Mouse (Mus musculus) heart, postnatal 0 days (tissue): ENCODE results near the gene Gnao1. TPM values are rescaled to one million over a fixed set of nuclear protein-coding genes. Genes with fewer than 3 reads are reported as not detected.

Experiments
- ATAC-seq: fragments of 200-750 bp; cut with Nextera tagmentation; 2 replicates; pipeline ENCODE4 v1.8.0; 2017; ENCODE audit warnings: low read depth, moderate number of reproducible peaks, moderate library complexity; ENCODE audit not compliant: insufficient read depth
- DNase-seq: peaks from one replicate; pipeline ENCODE4 v3.0.0-alpha.2; 2016; ENCODE audit warnings: low spot score
- H3K27ac ChIP-seq: fragments of 300-500 bp; sonication (generic); 2 replicates; pipeline ENCODE4 v1.5.1; 2014; ENCODE audit warnings: low read depth, mild to moderate bottlenecking
- H3K27me3 ChIP-seq: fragments of 300-500 bp; sonication (generic); 2 replicates; pipeline ENCODE4 v1.6.1; 2014; ENCODE audit warnings: low read length, mixed read lengths; ENCODE audit not compliant: control insufficient read depth, insufficient read depth
- H3K36me3 ChIP-seq: fragments of 300-500 bp; sonication (generic); replicated peaks from 2 replicates; pipeline ENCODE4 v1.6.1; 2014; ENCODE audit warnings: low read length, mixed read lengths; ENCODE audit not compliant: control insufficient read depth, insufficient read depth
- H3K4me1 ChIP-seq: fragments of 300-500 bp; sonication (generic); 2 replicates; pipeline ENCODE4 v1.6.1; 2014; ENCODE audit warnings: antibody characterized with exemption; ENCODE audit not compliant: control insufficient read depth, insufficient read depth
- H3K4me2 ChIP-seq: fragments of 300-500 bp; sonication (generic); 2 replicates; pipeline ENCODE4 v1.6.1; 2014; ENCODE audit warnings: low read depth, mild to moderate bottlenecking, low read length, moderate library complexity
- H3K4me3 ChIP-seq: fragments of 300-500 bp; sonication (generic); 2 replicates; pipeline ENCODE4 v1.5.1; 2014; ENCODE audit warnings: low read depth, low read length
- H3K9ac ChIP-seq: fragments of 300-500 bp; sonication (generic); replicated peaks from 2 replicates; pipeline ENCODE4 v1.6.1; 2014; ENCODE audit warnings: low read depth, low read length, mixed read lengths
- H3K9me3 ChIP-seq: fragments of 300-500 bp; sonication (generic); replicated peaks from 2 replicates; pipeline ENCODE4 v1.6.1; 2016; ENCODE audit warnings: low read length; ENCODE audit not compliant: control insufficient read depth
- CTCF ChIP-seq: IDR thresholded peaks from 2 replicates; pipeline ENCODE4 v1.5.1; 2016; ENCODE audit warnings: antibody characterized with exemption, control low read depth, low read depth
- EP300 ChIP-seq: IDR thresholded peaks from 2 replicates; pipeline ENCODE4 v1.6.1; 2016; ENCODE audit warnings: antibody characterized with exemption, low read depth
- WGBS: fragments of 180-500 bp; shearing (Covaris S2); extraction: QIAGEN DNeasy Blood & Tissue Kit; methylation state at CpG from one replicate; pipeline ENCODE4 v1.1.7; 2014; 5-methylcytosine and 5-hydroxymethylcytosine counted together
- microRNA-seq: library from miRNA; unstranded; fragments of <30 nt; microRNA quantifications from one replicate; pipeline ENCODE4, GENCODE M21; 2016
- polyA plus RNA-seq: library from polyadenylated mRNA; unstranded; fragments of >200 nt; fragmentation: Nextera tagmentation; extraction: Ambion mirVana; gene quantifications from 2 replicates; pipeline ENCODE4 v1.2.1, GENCODE M21; 2015
- total RNA-seq: library from RNA; depleted of rRNA; stranded (reverse); fragments of >200 nt; gene quantifications from 2 replicates; pipeline ENCODE4 v1.2.3, GENCODE M21; 2014; ENCODE audit warnings: low replicate concordance; rRNA removed

Gnao1 gene
- total and polyA plus RNA-seq, 2 experiments from 2014 or later: 5.9 to 10.7 TPM

DNA sequence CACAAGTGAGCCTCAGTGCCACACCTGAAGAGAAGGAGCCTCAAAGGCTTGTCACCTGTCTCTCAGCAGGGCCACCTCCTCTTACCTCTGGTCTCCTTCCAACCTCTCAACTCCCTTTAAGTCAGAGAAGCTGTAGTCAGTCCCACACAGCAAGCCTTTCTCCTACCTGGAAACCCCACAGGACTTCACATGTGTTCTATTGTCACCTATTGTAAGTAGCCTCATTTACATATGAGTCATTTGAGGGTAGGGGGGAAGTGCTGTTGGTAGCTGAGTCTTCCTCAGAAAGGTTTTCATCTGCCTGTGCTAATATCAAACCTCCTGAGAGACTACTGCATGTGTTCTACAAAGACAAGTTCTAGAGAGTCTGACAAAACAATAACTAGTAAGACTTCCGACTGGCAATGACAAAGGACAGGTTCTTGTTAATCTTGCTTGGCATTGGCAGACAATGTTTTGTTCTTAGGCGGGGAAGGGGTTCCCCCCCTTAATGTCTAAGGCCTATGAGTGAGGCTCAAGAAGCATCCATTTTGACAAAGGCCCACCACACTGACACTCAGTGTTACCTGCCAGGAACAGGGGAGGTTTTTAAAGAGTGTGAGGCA is 200.4 kb downstream of the Gnao1 start:
- WGBS: 69% methylated on average over 2 of the region's 2 CpGs
- Histone ChIP-seq H3K4me3 (no peak overlapping the region), H3K4me1 (peaks cover 15% of the 10 kb centered on the region), H3K9me3 (no peaks in the 10 kb centered on the region), H3K27ac (no peak overlapping the region), H3K36me3 (no peaks in the 10 kb centered on the region), H3K9ac (no peak overlapping the region), H3K4me2 (no peak overlapping the region), H3K27me3 (no peaks in the 10 kb centered on the region)
- no peak for ATAC-seq
- no peak for TF ChIP-seq CTCF
- no peak for TF ChIP-seq EP300
- no peak for DNase-seq

DNA sequence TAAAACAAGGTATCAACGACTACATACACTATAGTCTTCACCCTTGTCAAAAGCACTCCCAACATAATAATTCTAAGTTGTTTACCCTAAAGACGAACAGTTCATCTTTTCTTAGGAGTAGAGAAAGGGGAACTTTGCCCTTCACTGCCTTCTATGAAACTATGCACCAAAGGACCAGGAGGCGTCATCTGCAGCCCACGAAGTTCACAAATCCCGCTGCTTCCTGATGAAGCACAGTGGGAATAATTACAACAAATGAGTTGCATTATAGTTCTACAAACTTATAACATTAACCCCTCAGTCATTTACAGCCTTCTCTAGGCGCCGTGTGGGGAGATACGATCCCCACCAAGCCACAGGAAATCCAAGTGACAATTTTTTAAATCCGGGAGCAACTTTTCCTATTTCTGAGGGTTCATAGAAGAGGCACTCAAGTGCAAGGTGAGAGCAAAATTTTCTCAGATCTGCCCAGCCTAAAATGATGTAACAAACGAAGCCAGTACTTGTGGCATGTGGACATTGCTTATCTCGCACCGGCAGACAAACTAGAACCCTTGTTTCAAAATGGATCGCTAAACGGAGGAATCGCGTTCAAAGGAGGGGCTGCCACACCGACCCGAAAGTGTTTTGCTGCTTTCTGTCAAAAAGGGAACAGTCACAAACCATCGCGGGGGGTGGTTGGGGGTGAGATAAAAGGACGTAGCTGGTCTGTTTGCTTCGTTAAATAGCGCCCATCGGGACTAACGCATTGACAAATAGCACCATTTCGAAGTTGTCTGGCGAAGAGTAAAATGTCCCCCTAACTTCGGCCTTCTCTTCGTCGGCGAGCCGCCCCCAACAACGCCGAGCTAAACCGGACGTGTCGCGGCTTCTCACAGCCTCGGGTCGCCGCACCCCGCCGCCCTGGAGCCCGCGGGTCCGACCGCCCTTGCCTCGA is 201.6 kb downstream of the Gnao1 start:
- ATAC-seq: no peak
- 4% methylated on average over 48 of the region's 48 CpGs for WGBS
- Histone ChIP-seq H3K4me1 (peaks cover 15% of the 10 kb centered on the region), H3K27ac (peak overlapping the region; percentile 97), H3K9me3 (no peaks in the 10 kb centered on the region), H3K4me2 (peak overlapping the region; percentile 98), H3K9ac (peak overlapping the region; percentile 93), H3K27me3 (no peaks in the 10 kb centered on the region), H3K36me3 (no peaks in the 10 kb centered on the region), H3K4me3 (peak overlapping the region; percentile 97)
- no peak for TF ChIP-seq EP300
- TF ChIP-seq CTCF: no peak
- peak; percentile 13 for DNase-seq

DNA sequence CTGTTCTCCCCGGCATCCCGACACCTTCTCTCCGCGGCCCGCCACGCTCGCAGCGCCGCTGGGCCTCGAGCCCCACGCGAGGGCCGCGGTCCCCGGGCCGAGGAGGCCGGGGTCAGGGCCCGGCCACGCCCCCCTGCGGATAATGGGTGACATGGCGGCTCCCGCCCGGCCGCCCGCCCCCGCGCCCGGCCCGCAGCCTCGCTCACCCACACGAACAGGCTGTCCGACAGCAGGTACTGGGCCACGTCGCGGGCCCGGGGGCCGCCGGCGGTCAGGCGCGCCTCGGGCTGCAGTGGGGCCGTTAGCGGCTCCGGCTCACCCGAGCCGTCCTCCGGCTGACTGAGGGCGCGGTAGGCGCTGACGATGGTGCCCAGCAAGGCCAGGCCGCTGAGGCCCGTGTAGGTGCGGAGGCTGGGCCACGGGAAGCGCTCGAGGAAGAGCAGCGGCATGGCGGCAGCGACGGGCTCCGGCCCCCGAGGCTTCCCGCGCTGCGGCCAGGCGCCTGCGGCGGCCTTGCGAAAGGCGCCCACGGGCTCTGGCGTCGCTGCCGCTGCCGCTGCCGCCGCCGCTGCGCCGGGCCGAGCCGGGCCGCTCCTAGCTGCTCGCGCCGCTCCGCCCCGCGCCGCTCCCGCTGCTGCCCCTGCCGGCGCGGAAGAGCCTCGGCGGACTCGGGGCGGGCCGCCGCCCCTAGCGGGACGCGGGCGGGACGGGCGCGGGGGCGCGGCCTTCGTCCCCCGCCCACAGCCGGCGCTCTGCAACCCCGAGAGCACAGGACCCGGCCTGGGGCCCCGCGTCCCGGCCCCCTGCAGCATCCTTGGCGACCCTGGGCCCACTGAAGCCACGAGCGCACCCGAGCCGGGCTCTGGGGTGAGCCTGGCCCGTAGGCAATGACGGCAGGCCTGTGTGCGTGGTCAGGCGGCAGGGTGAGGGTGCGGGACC is 202.5 kb downstream of the Gnao1 start, which contains the start of gene Amfr:
Amfr (minus strand) TSS at position 830 of the 939 bp plus-strand sequence.
- WGBS: under 1% methylated on average over 106 of the region's 130 CpGs
- ATAC-seq (peak; percentile 94), DNase-seq (peak; percentile 84)
- H3K4me2 ChIP-seq: peak within 1 kb of the TSS; percentile 98
- H3K27me3 ChIP-seq: no peaks in the 10 kb centered on the region
- peak within 1 kb of the TSS; percentile 97 for H3K4me3 ChIP-seq
- TF ChIP-seq EP300 (no peak), CTCF (peak; percentile 19; the same call in 1 of the 2 replicates)
- H3K9ac ChIP-seq: peak within 1 kb of the TSS; percentile 93
- H3K4me1 ChIP-seq: peaks cover 15% of the 10 kb centered on the region
- H3K27ac ChIP-seq: peak within 1 kb of the TSS; percentile 97
- H3K9me3 ChIP-seq: no peaks in the 10 kb centered on the region
- H3K36me3 ChIP-seq: no peaks in the 10 kb centered on the region

DNA sequence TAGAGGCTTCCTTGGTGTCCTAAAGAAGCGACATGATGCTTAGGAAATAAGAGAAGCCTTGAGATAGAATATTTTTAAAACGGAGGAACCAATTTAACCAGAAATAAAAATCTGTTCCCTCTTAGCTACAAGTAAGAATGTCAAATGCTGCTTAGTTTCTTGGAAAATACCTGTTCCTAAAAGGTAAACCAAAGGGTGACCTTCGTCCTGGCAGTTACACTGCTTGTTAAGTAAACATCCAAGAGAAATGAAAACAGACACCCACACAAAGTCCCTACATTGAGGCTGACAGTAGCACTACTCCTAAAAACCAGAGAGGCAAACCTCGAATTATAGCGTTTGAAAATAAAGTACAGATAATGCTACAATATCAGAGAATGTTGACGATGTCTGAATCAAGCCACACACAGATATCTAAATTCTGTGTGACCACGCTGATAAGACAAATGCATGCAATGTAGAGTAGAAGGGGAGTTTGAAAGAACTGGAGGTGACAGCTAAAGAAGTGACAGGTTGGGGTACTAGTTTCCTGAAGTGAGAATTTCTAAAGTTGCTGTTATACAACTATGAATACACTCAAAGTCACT is 203.4 kb downstream of the Gnao1 start:
- ATAC-seq (no peak), DNase-seq (no peak)
- Histone ChIP-seq H3K4me1 (peaks cover 15% of the 10 kb centered on the region), H3K27me3 (no peaks in the 10 kb centered on the region), H3K9ac (peak overlapping the region; percentile 93), H3K4me3 (peak overlapping the region; percentile 97), H3K4me2 (peak overlapping the region; percentile 98), H3K9me3 (no peaks in the 10 kb centered on the region), H3K36me3 (no peaks in the 10 kb centered on the region), H3K27ac (peak overlapping the region; percentile 97)
- TF ChIP-seq CTCF (no peak), EP300 (no peak)
- 17% methylated on average over 7 of the region's 7 CpGs for WGBS

Small RNA genes within 50 kb of the gene (microRNA-seq; reads per million reads assigned to microRNA genes)
- not detected for gene Gm24159

Other genes with a start within 250 kb of the Gnao1 start
- gene Amfr, start 202.9 kb downstream of the Gnao1 start, total RNA-seq: 143 and 148 TPM in 2 replicates
- gene Amfr, start 202.9 kb downstream of the Gnao1 start, polyA plus RNA-seq: 52.8 and 57.0 TPM in 2 replicates
- gene Nudt21, start 227.1 kb downstream of the Gnao1 start, total RNA-seq: 26.0 and 38.9 TPM in 2 replicates
- gene Nudt21, start 227.1 kb downstream of the Gnao1 start, polyA plus RNA-seq: 56.7 and 61.5 TPM in 2 replicates
- 12.9 and 19.6 TPM in 2 replicates for gene Ogfod1, start 227.2 kb downstream of the Gnao1 start, total RNA-seq
- 5.4 and 7.1 TPM in 2 replicates for gene Ogfod1, start 227.2 kb downstream of the Gnao1 start, polyA plus RNA-seq